10 mouse cellular contexts compared by ENCODE assay signal in genomic region chr13:21161591-21161990, GRCm38 (mm10). TPM values are rescaled to one million over a fixed set of nuclear protein-coding genes. Genes with fewer than 3 reads are reported as not detected.
DNase-seq lines count a peak whose midpoint lies in the region; ATAC-seq and TF ChIP-seq lines count a peak whose summit lies in the region.
"Had no signal": no experiment of that assay in that cellular context is flagged by ENCODE, and none has a peak within 500 bp of the region (broad histone marks: within the 10 kb centered on the region; RNA-seq: fewer than 3 reads in every experiment).

No protein-coding gene starts in this region.

- 37% methylated on average over 2 of the region's 2 CpGs for WGBS in kidney, postnatal 0 days
- WGBS in forebrain, embryonic 11.5 days: 40% methylated on average over 2 of the region's 2 CpGs
- WGBS in limb, embryonic 10.5 days: 58% methylated on average over 2 of the region's 2 CpGs
- 44% methylated on average over 2 of the region's 2 CpGs for WGBS in neural tube, embryonic 12.5 days

- no peaks in the 10 kb centered on the region for H3K9me3 ChIP-seq in kidney, postnatal 0 days (replicated peaks; ENCODE audit: low read length)
- H3K9me3 ChIP-seq in forebrain, embryonic 11.5 days (ENCODE audit: control insufficient read depth, low read length): no peaks in the 10 kb centered on the region
- H3K9me3 ChIP-seq in limb, embryonic 10.5 days (replicated peaks): no peaks in the 10 kb centered on the region
- H3K9me3 ChIP-seq in neural tube, embryonic 12.5 days: no peaks in the 10 kb centered on the region

- H3K9ac ChIP-seq in kidney, postnatal 0 days (ENCODE audit: low read depth, low read length): no peak overlapping the region
- no peak overlapping the region for H3K9ac ChIP-seq in forebrain, embryonic 11.5 days (ENCODE audit: low read length)
- no peak overlapping the region for H3K9ac ChIP-seq in neural tube, embryonic 12.5 days

- H3K27me3 ChIP-seq in kidney, postnatal 0 days (ENCODE audit: insufficient read depth, low read length): no peaks in the 10 kb centered on the region
- H3K27me3 ChIP-seq in forebrain, embryonic 11.5 days (ENCODE audit: control insufficient read depth, insufficient read depth, low read length): no peaks in the 10 kb centered on the region
- no peaks in the 10 kb centered on the region for H3K27me3 ChIP-seq in limb, embryonic 10.5 days (ENCODE audit: low read depth, poor library complexity, severe bottlenecking)
- H3K27me3 ChIP-seq in neural tube, embryonic 12.5 days (replicated peaks): 0 out of 2 replicates have a peak, but pooled peaks cover 2% of the 10 kb centered on the region
- H3K27me3 ChIP-seq: Patski had no signal

- H3K4me2 ChIP-seq in kidney, postnatal 0 days (ENCODE audit: low read length): peak overlapping the region; percentile 30; the same call in 1 of the 2 replicates
- peak overlapping the region; percentile 34; the same call in 1 of the 2 replicates for H3K4me2 ChIP-seq in forebrain, embryonic 11.5 days (ENCODE audit: low read depth, low read length, severe bottlenecking)
- H3K4me2 ChIP-seq in neural tube, embryonic 12.5 days (replicated peaks): peak overlapping the region; percentile 91

- no peak for ATAC-seq in kidney, postnatal 0 days (replicated peaks; ENCODE audit: low FRiP score, low read depth)
- peak; percentile 32; the same call in 1 of the 2 replicates for ATAC-seq in forebrain, embryonic 11.5 days (replicated peaks; ENCODE audit: low FRiP score)
- ATAC-seq in neural tube, embryonic 12.5 days (ENCODE audit: low FRiP score, low read depth): no peak

- H3K27ac ChIP-seq in kidney, postnatal 0 days: no peak overlapping the region
- H3K27ac ChIP-seq in forebrain, embryonic 11.5 days (ENCODE audit: low read depth, low read length): no peak overlapping the region
- H3K27ac ChIP-seq in limb, embryonic 10.5 days: no peak overlapping the region
- no peak overlapping the region for H3K27ac ChIP-seq in neural tube, embryonic 12.5 days

- peak overlapping the region; percentile 62; the same call in 1 of the 2 replicates for H3K4me3 ChIP-seq in kidney, postnatal 0 days (replicated peaks; ENCODE audit: low read depth, low read length)
- H3K4me3 ChIP-seq in forebrain, embryonic 11.5 days (ENCODE audit: low read depth, low read length): peak overlapping the region; percentile 56
- H3K4me3 ChIP-seq in limb, embryonic 10.5 days: peak overlapping the region; percentile 64
- H3K4me3 ChIP-seq in neural tube, embryonic 12.5 days: 0 out of 2 replicates have a peak overlapping the region, but pooled peaks have one; percentile 13

- DNase-seq in kidney, postnatal 0 days (ENCODE audit: low spot score): no peak
- DNase-seq in kidney, adult 11 months: no peak
- no peak for DNase-seq in forebrain, embryonic 11.5 days (ENCODE audit: low spot score)
- DNase-seq in limb, embryonic 10.5 days (ENCODE audit: low spot score): no peak
- no peak for DNase-seq in adrenal gland, postnatal 36 days
- DNase-seq in frontal cortex, postnatal 10 days (ENCODE audit: low spot score in 2 of 2): no peak
- no peak for DNase-seq in testis, postnatal 14 days (ENCODE audit: low spot score)

- TF ChIP-seq CTCF in kidney, postnatal 0 days (IDR thresholded peaks at IDR 0.05; ENCODE audit: low read depth): no peak

- H3K36me3 ChIP-seq in kidney, postnatal 0 days (ENCODE audit: insufficient read depth, low read length): no peaks in the 10 kb centered on the region
- H3K36me3 ChIP-seq in forebrain, embryonic 11.5 days (ENCODE audit: control insufficient read depth, insufficient read depth, low read length): no peaks in the 10 kb centered on the region
- no peaks in the 10 kb centered on the region for H3K36me3 ChIP-seq in limb, embryonic 10.5 days
- no peaks in the 10 kb centered on the region for H3K36me3 ChIP-seq in neural tube, embryonic 12.5 days

- 0 out of 2 replicates have a peak, but pooled peaks cover 3% of the 10 kb centered on the region for H3K4me1 ChIP-seq in kidney, postnatal 0 days (replicated peaks; ENCODE audit: insufficient read depth, low read length)
- no peaks in the 10 kb centered on the region for H3K4me1 ChIP-seq in forebrain, embryonic 11.5 days (replicated peaks; ENCODE audit: control insufficient read depth, insufficient read depth, low read length)
- no peaks in the 10 kb centered on the region for H3K4me1 ChIP-seq in limb, embryonic 10.5 days
- H3K4me1 ChIP-seq in neural tube, embryonic 12.5 days: peaks cover 3% of the 10 kb centered on the region; the same call in 1 of the 2 replicates

RNA-seq across cellular contexts. Expression of gene Olfr1368, which starts 15.9 kb away (rescaled TPM):
- not detected in 2 replicates for polyA plus RNA-seq in kidney, postnatal 0 days (2015; fragmentation: Nextera tagmentation; extraction: Ambion mirVana)
- polyA plus RNA-seq in forebrain, embryonic 11.5 days (2014; fragmentation: Nextera tagmentation; extraction: Ambion mirVana): not detected in 2 replicates
- polyA plus RNA-seq in limb, embryonic 10.5 days (2016; fragmentation: Nextera tagmentation; extraction: Ambion mirVana): not detected in 2 replicates
- not detected in 2 replicates for polyA plus RNA-seq in neural tube, embryonic 12.5 days (2016; fragmentation: Nextera tagmentation; extraction: Ambion mirVana)
- total RNA-seq in adrenal gland, postnatal 36 days (2021): not detected
- total RNA-seq: neutrophil, adult 5-6 weeks had no signal
- polyA plus RNA-seq: Patski had no signal

RNA-seq across cellular contexts. Expression of gene Trim27, which starts 17.7 kb away (rescaled TPM):
- polyA plus RNA-seq in kidney, postnatal 0 days (2015; fragmentation: Nextera tagmentation; extraction: Ambion mirVana): 101 and 103 TPM in 2 replicates
- polyA plus RNA-seq in forebrain, embryonic 11.5 days (2014; fragmentation: Nextera tagmentation; extraction: Ambion mirVana): 178 and 183 TPM in 2 replicates
- polyA plus RNA-seq in limb, embryonic 10.5 days (2016; fragmentation: Nextera tagmentation; extraction: Ambion mirVana): 200 and 218 TPM in 2 replicates
- 124 and 125 TPM in 2 replicates for polyA plus RNA-seq in neural tube, embryonic 12.5 days (2016; fragmentation: Nextera tagmentation; extraction: Ambion mirVana)
- total RNA-seq in adrenal gland, postnatal 36 days (2021): 10 to 100 TPM; 53.3 to 58.8 TPM

RNA-seq across cellular contexts. Expression of gene Olfr263, which starts 32.2 kb away (rescaled TPM):
- not detected in 2 replicates for polyA plus RNA-seq in kidney, postnatal 0 days (2015; fragmentation: Nextera tagmentation; extraction: Ambion mirVana)
- polyA plus RNA-seq in forebrain, embryonic 11.5 days (2014; fragmentation: Nextera tagmentation; extraction: Ambion mirVana): not detected in 2 replicates
- not detected in 2 replicates for polyA plus RNA-seq in limb, embryonic 10.5 days (2016; fragmentation: Nextera tagmentation; extraction: Ambion mirVana)
- polyA plus RNA-seq in neural tube, embryonic 12.5 days (2016; fragmentation: Nextera tagmentation; extraction: Ambion mirVana): not detected in 2 replicates
- total RNA-seq in adrenal gland, postnatal 36 days (2021): not detected
- total RNA-seq: neutrophil, adult 5-6 weeks had no signal
- polyA plus RNA-seq: Patski had no signal

RNA-seq across cellular contexts. Expression of gene Olfr1369-ps1, which starts 50.3 kb away (rescaled TPM):
- 0.04 TPM in 1 of 2 replicates, not detected in the other for polyA plus RNA-seq in kidney, postnatal 0 days (2015; fragmentation: Nextera tagmentation; extraction: Ambion mirVana)
- polyA plus RNA-seq in forebrain, embryonic 11.5 days (2014; fragmentation: Nextera tagmentation; extraction: Ambion mirVana): not detected in 2 replicates
- polyA plus RNA-seq in limb, embryonic 10.5 days (2016; fragmentation: Nextera tagmentation; extraction: Ambion mirVana): 0.10 TPM in 1 of 2 replicates, not detected in the other
- polyA plus RNA-seq in neural tube, embryonic 12.5 days (2016; fragmentation: Nextera tagmentation; extraction: Ambion mirVana): not detected in 2 replicates
- not detected for total RNA-seq in adrenal gland, postnatal 36 days (2021)
- total RNA-seq: neutrophil, adult 5-6 weeks had no signal

Comparison
In these comparisons a context has a peak if more than half of its experiments do, and no peak if none do; other contexts are left out.
1. H3K4me2 ChIP-seq: peak in every context shown above with its lines; median percentile 91 in neural tube, embryonic 12.5 days; 34 in forebrain, embryonic 11.5 days; 30 in kidney, postnatal 0 days.
2. H3K4me3 ChIP-seq: peak in every context shown above with its lines; median percentile 64 in limb, embryonic 10.5 days; 62 in kidney, postnatal 0 days; 56 in forebrain, embryonic 11.5 days; 13 in neural tube, embryonic 12.5 days.